Mouse (Mus musculus) forebrain, embryonic 15.5 days (tissue): ENCODE data around the gene Il1rapl2. TPM values are rescaled to one million over a fixed set of nuclear protein-coding genes. Genes with fewer than 3 reads are reported as not detected.

Source experiments
- ATAC-seq: fragments of 200-750 bp; cut with Nextera tagmentation; replicated peaks from 2 replicates; pipeline ENCODE4 v1.8.0; 2017; ENCODE audit warnings: mild to moderate bottlenecking, moderate TSS enrichment, moderate library complexity
- H3K27ac ChIP-seq: fragments of 300-500 bp; sonication (generic); replicated peaks from 2 replicates; pipeline ENCODE4 v1.5.1; 2015; ENCODE audit warnings: mild to moderate bottlenecking, inconsistent platforms
- H3K27me3 ChIP-seq: fragments of 300-500 bp; sonication (generic); 2 replicates; pipeline ENCODE4 v1.6.1; 2015; ENCODE audit warnings: inconsistent platforms
- H3K36me3 ChIP-seq: fragments of 300-500 bp; sonication (generic); 2 replicates; pipeline ENCODE4 v1.6.1; 2015; ENCODE audit warnings: mild to moderate bottlenecking, inconsistent platforms
- H3K4me1 ChIP-seq: fragments of 300-500 bp; sonication (generic); 2 replicates; pipeline ENCODE4 v1.6.1; 2015; ENCODE audit warnings: inconsistent platforms
- H3K4me2 ChIP-seq: fragments of 300-500 bp; sonication (generic); replicated peaks from 2 replicates; pipeline ENCODE4 v1.6.1; 2015; ENCODE audit warnings: mild to moderate bottlenecking, inconsistent platforms
- H3K4me3 ChIP-seq: fragments of 300-500 bp; sonication (generic); 2 replicates; pipeline ENCODE4 v1.5.1; 2015; ENCODE audit warnings: mild to moderate bottlenecking, inconsistent platforms
- H3K9ac ChIP-seq: fragments of 300-500 bp; sonication (generic); replicated peaks from 2 replicates; pipeline ENCODE4 v1.6.1; 2015; ENCODE audit warnings: mild to moderate bottlenecking, inconsistent platforms
- H3K9me3 ChIP-seq: fragments of 300-500 bp; sonication (generic); 2 replicates; pipeline ENCODE4 v1.6.1; 2016; ENCODE audit warnings: inconsistent platforms
- WGBS: fragments of 180-500 bp; shearing (Covaris S2); methylation state at CpG from one replicate; pipeline ENCODE4 v1.1.7; 2015; ENCODE audit warnings: mixed read lengths; 5-methylcytosine and 5-hydroxymethylcytosine counted together
- polyA plus RNA-seq: library from polyadenylated mRNA; unstranded; fragments of >200 nt; fragmentation: Nextera tagmentation; extraction: Ambion mirVana; gene quantifications from 2 replicates; pipeline ENCODE4 v1.2.1, GENCODE M21; 2015

Gene Il1rapl2
- polyA plus RNA-seq, 1 experiment from 2014 or later = 2.1 TPM

GRCm38 (mm10) chrX:137809526-137809925 lies 239.1 kb downstream of the Il1rapl2 start:
- Histone ChIP-seq H3K27ac (no peak overlapping the region), H3K36me3 (no peaks in the 10 kb centered on the region), H3K4me2 (no peak overlapping the region), H3K4me3 (no peak overlapping the region), H3K4me1 (no peaks in the 10 kb centered on the region), H3K9me3 (no peaks in the 10 kb centered on the region), H3K27me3 (no peaks in the 10 kb centered on the region), H3K9ac (no peak overlapping the region)
- ATAC-seq = no peak
- 49% methylated on average over 3 of the region's 3 CpGs for WGBS

- 50% methylated on average over 1 of the region's 1 CpGs for WGBS
- no peak overlapping the region for H3K4me3 ChIP-seq
- H3K27ac ChIP-seq = no peak overlapping the region
- no peaks in the 10 kb centered on the region for H3K4me1 ChIP-seq
- H3K27me3 ChIP-seq = no peaks in the 10 kb centered on the region
- no peak overlapping the region for H3K4me2 ChIP-seq
- no peaks in the 10 kb centered on the region for H3K9me3 ChIP-seq
- ATAC-seq = no peak
- H3K36me3 ChIP-seq = no peaks in the 10 kb centered on the region
- H3K9ac ChIP-seq = no peak overlapping the region
These were observed 241.7 kb downstream of the Il1rapl2 start for GRCm38 (mm10) chrX:137812151-137812550.

GRCm38 (mm10) chrX:137848936-137849335 lies 278.5 kb downstream of the Il1rapl2 start:
- WGBS = 58% methylated on average over 3 of the region's 3 CpGs
- Histone ChIP-seq H3K4me2 (no peak overlapping the region), H3K36me3 (no peaks in the 10 kb centered on the region), H3K4me1 (no peaks in the 10 kb centered on the region), H3K27me3 (no peaks in the 10 kb centered on the region), H3K9ac (no peak overlapping the region), H3K27ac (no peak overlapping the region), H3K4me3 (no peak overlapping the region), H3K9me3 (no peaks in the 10 kb centered on the region)
- ATAC-seq = no peak

GRCm38 (mm10) chrX:137923490-137923889 lies 353.1 kb downstream of the Il1rapl2 start:
- H3K4me2 ChIP-seq = no peak overlapping the region
- H3K36me3 ChIP-seq = no peaks in the 10 kb centered on the region
- H3K4me3 ChIP-seq = no peak overlapping the region
- no peaks in the 10 kb centered on the region for H3K4me1 ChIP-seq
- no peak overlapping the region for H3K27ac ChIP-seq
- H3K27me3 ChIP-seq = no peaks in the 10 kb centered on the region
- no peak overlapping the region for H3K9ac ChIP-seq
- H3K9me3 ChIP-seq = no peaks in the 10 kb centered on the region
- no peak for ATAC-seq

- Histone ChIP-seq H3K4me1 (no peaks in the 10 kb centered on the region), H3K9me3 (no peaks in the 10 kb centered on the region), H3K27me3 (no peaks in the 10 kb centered on the region), H3K4me2 (no peak overlapping the region), H3K4me3 (no peak overlapping the region), H3K36me3 (no peaks in the 10 kb centered on the region), H3K27ac (no peak overlapping the region), H3K9ac (no peak overlapping the region)
- 55% methylated on average over 2 of the region's 2 CpGs for WGBS
- no peak for ATAC-seq
These were observed 356.4 kb downstream of the Il1rapl2 start for GRCm38 (mm10) chrX:137926835-137927234.

GRCm38 (mm10) chrX:137947741-137948140 lies 377.3 kb downstream of the Il1rapl2 start:
- no peak overlapping the region for H3K27ac ChIP-seq
- H3K27me3 ChIP-seq = no peaks in the 10 kb centered on the region
- no peaks in the 10 kb centered on the region for H3K4me1 ChIP-seq
- H3K4me3 ChIP-seq = no peak overlapping the region
- H3K4me2 ChIP-seq = no peak overlapping the region
- H3K9me3 ChIP-seq = no peaks in the 10 kb centered on the region
- no peak overlapping the region for H3K9ac ChIP-seq
- H3K36me3 ChIP-seq = no peaks in the 10 kb centered on the region
- 88% methylated on average over 1 of the region's 1 CpGs for WGBS
- no peak for ATAC-seq

- no peak overlapping the region for H3K4me2 ChIP-seq
- H3K27ac ChIP-seq = no peak overlapping the region
- WGBS = 83% methylated on average over 5 of the region's 5 CpGs
- H3K36me3 ChIP-seq = no peaks in the 10 kb centered on the region
- H3K9me3 ChIP-seq = no peaks in the 10 kb centered on the region
- no peak for ATAC-seq
- H3K4me3 ChIP-seq = no peak overlapping the region
- no peak overlapping the region for H3K9ac ChIP-seq
- no peaks in the 10 kb centered on the region for H3K4me1 ChIP-seq
- H3K27me3 ChIP-seq = no peaks in the 10 kb centered on the region
These were observed 400.9 kb downstream of the Il1rapl2 start for GRCm38 (mm10) chrX:137971306-137971705.

- Histone ChIP-seq H3K4me2 (no peak overlapping the region), H3K9me3 (no peaks in the 10 kb centered on the region), H3K27ac (no peak overlapping the region), H3K27me3 (no peaks in the 10 kb centered on the region), H3K4me3 (no peak overlapping the region), H3K36me3 (no peaks in the 10 kb centered on the region), H3K9ac (no peak overlapping the region), H3K4me1 (no peaks in the 10 kb centered on the region)
- no peak for ATAC-seq
- 85% methylated on average over 3 of the region's 3 CpGs for WGBS
These were observed 472.7 kb downstream of the Il1rapl2 start for GRCm38 (mm10) chrX:138043113-138043512.

GRCm38 (mm10) chrX:138103954-138104353 lies 533.5 kb downstream of the Il1rapl2 start:
- Histone ChIP-seq H3K9ac (no peak overlapping the region), H3K9me3 (no peaks in the 10 kb centered on the region), H3K36me3 (no peaks in the 10 kb centered on the region), H3K4me2 (no peak overlapping the region), H3K4me1 (no peaks in the 10 kb centered on the region), H3K4me3 (no peak overlapping the region), H3K27me3 (no peaks in the 10 kb centered on the region), H3K27ac (no peak overlapping the region)
- 81% methylated on average over 6 of the region's 6 CpGs for WGBS
- no peak for ATAC-seq

- H3K4me3 ChIP-seq = no peak overlapping the region
- no peak overlapping the region for H3K27ac ChIP-seq
- H3K9ac ChIP-seq = no peak overlapping the region
- no peaks in the 10 kb centered on the region for H3K36me3 ChIP-seq
- 63% methylated on average over 3 of the region's 3 CpGs for WGBS
- ATAC-seq = no peak
- no peaks in the 10 kb centered on the region for H3K27me3 ChIP-seq
- no peaks in the 10 kb centered on the region for H3K9me3 ChIP-seq
- no peaks in the 10 kb centered on the region for H3K4me1 ChIP-seq
- no peak overlapping the region for H3K4me2 ChIP-seq
These were observed 534.3 kb downstream of the Il1rapl2 start for GRCm38 (mm10) chrX:138104668-138105067.

GRCm38 (mm10) chrX:138170146-138170545 lies 599.7 kb downstream of the Il1rapl2 start:
- Histone ChIP-seq H3K27ac (no peak overlapping the region), H3K36me3 (no peaks in the 10 kb centered on the region), H3K4me1 (no peaks in the 10 kb centered on the region), H3K4me3 (no peak overlapping the region), H3K9me3 (no peaks in the 10 kb centered on the region), H3K9ac (no peak overlapping the region), H3K4me2 (no peak overlapping the region), H3K27me3 (no peaks in the 10 kb centered on the region)
- WGBS = 21% methylated on average over 3 of the region's 3 CpGs
- no peak for ATAC-seq

GRCm38 (mm10) chrX:138209480-138209879 lies 639.1 kb downstream of the Il1rapl2 start, which contains the start of gene Tex13a:
Gene Tex13a, minus strand, starts transcription at chrX:138209580.
- Histone ChIP-seq H3K4me2 (no peak within 1 kb of the TSS), H3K9me3 (no peaks in the 10 kb centered on the region), H3K36me3 (no peaks in the 10 kb centered on the region), H3K4me1 (no peaks in the 10 kb centered on the region), H3K9ac (no peak within 1 kb of the TSS), H3K27me3 (no peaks in the 10 kb centered on the region), H3K4me3 (no peak within 1 kb of the TSS), H3K27ac (no peak within 1 kb of the TSS)
- no peak for ATAC-seq
- WGBS = 92% methylated on average over 3 of the region's 3 CpGs

- 72% methylated on average over 4 of the region's 4 CpGs for WGBS
- no peak for ATAC-seq
- Histone ChIP-seq H3K4me3 (no peak overlapping the region), H3K36me3 (no peaks in the 10 kb centered on the region), H3K27me3 (no peaks in the 10 kb centered on the region), H3K9me3 (no peaks in the 10 kb centered on the region), H3K27ac (no peak overlapping the region), H3K4me1 (no peaks in the 10 kb centered on the region), H3K4me2 (no peak overlapping the region), H3K9ac (no peak overlapping the region)
These were observed 664.2 kb downstream of the Il1rapl2 start for GRCm38 (mm10) chrX:138234626-138235025.
